Mouse (Mus musculus): Measurements from ENCODE around the gene Plekhm2.

Plekhm2 gene

DNA sequence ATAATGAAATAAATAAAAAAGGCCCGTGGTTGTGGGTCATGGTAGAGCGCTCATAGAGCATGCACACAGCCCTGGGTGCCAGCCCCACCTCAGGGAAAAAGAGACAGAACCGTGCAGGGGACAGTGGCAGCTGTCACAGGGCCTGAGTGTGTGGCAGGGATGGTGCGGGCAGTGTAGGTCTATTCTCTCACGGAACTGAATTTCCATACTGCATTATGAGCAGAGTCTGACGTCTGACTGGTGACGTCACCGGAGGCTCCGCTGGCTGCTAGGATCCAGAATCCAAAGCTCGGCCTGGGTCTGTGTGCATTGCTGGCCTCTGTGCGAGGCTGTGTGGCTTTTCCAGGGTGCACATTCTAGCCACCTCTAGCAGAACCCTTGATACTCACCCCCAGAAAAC lies 3.8 kb downstream of the Plekhm2 start:
- DNase-seq (ENCODE audit: low read depth, low spot score): no peak

DNA sequence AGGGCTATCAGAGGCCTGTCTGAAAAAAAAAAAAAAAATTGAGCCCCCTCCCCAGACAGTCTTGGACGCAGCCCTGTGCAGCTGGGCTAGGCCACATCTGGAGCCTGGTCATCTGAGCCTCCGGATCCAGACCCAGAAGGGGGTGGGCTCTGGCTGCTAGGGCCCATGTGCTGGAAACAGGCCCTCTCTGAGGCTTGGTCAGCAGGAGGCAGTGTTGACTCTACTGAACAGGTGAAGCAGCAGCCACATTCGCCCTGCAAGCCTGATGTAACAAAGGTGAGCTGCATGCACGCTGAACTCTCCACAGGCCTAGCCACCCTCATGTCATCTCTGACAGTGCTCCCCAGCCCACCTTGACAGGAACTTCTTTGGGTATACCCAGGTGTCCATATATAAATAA lies 5.0 kb downstream of the Plekhm2 start:
- DNase-seq (ENCODE audit: low read depth, low spot score): no peak

DNA sequence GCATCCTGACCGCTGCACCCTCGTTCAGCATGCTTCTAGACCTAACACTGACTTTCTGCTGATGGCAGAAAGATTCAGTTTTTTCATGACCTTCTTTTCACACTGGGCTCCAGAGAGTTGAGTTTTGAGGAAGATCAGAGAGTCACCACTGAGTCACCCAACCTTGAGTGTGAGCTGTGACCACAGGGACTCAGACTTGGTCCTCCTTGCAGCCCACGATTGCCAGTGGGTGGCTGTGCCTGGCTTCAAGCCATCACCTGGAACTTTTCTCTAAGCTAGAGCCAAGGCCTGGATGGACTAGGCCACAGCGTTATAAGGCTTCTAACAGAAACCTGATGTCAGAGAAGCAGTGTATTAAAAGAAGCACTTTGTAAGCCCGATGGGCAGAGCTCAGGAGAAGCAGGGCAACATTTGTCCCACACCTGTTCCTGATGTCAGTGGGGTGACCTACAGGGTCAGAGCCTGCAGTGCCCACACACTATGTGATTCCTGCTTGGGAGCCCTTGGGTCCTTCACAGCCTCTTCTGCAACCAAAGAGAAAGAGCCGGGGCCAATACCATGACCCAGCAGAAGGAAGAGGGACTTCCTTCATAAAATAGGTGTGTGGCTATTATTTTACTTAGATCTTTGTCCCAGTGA lies 5.7 kb downstream of the Plekhm2 start:
- DNase-seq (ENCODE audit: low read depth, low spot score): no peak

DNA sequence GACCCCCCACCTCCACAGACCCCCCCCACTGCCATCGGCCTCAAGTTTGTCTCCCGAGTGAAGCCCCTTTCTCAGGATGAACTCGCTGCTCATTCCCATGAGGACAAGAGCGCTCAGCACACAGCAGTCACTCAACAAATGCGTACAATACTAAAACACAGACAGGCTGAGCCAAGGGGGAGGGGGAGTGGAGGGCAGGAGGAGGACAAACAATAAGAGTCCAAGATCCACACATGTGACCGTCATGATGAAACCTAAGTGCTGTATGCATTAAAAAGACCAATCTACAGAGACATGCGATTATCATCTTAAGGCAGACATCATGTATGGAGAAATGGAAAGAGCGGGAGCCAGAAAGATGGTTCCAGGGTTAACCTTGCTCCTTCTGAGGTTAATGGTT lies 7.8 kb downstream of the Plekhm2 start:
- no peak for DNase-seq (ENCODE audit: low read depth, low spot score)

DNA sequence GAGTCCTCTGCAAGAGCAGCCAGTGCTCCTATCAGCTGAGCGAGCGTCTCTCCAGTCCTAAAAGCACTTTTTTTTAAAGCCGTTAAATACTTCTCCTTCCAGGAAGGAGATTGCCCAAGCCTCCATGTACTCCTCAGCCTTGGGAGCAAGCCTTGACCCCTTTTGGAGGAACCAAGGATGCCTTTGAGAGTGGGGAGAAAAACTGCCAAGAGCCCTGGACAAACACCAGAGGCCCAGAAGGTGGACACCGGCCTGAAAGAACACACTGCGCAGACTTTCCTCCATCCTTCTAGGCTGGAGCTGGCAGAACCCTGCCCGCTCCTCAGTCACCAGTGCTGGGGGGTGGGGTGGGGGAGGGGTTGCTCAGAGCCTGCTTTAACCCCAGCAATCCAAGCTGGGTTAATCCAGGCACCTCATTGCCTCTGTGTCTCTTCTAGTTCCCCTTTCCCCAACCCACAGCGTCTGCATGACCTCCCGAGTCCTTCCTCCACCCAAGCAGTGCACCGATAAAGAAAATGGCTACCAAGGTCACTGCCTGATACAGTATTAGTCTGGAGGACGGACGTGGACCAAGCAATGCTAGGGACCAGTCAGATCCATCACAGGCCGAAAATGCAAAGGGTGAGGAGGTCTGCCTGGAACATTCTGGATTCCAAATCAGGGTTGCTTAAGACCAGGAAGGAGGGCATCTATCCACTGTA lies 8.6 kb downstream of the Plekhm2 start:
- DNase-seq (ENCODE audit: low read depth, low spot score): no peak

DNA sequence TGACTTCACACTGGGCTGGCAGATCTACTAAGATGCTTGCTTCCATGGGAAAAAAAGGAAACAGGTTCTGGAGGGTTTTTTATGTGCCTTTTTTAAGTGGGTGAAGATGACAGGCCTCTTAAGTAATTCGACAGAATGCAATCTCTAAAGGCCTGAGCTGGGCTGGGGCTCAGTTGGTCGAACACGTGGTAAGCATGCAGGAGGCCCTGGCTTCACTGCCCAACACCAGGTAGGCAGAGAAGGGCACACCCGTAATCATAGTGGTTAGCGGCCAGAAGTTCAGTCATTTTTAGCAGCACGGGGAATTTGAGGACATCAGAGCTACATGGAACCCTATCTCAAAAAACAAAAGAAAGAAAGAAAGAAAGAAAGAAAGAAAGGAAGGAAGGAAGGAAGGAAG lies 10.2 kb downstream of the Plekhm2 start:
- DNase-seq (ENCODE audit: low read depth, low spot score): no peak

DNA sequence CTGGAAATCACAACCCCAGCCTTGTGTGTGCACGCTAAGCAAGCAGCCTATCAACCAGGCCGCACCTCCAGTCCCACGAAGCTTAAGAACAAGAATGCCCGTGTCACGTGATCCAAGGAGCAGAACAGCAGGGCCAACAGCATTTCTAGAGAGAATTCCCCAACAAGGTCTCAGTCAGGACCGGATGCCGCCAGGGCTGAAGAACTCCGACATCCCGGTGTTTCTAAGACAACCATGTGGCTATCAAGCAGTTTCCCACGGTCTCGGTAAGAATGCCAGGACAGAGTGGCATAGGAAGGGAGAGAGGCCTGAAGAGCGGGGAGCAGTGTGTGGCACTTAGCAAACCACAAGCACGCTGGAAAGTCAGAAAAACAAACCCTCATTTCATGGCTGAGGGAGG lies 10.9 kb downstream of the Plekhm2 start:
- no peak for DNase-seq (ENCODE audit: low read depth, low spot score)

DNA sequence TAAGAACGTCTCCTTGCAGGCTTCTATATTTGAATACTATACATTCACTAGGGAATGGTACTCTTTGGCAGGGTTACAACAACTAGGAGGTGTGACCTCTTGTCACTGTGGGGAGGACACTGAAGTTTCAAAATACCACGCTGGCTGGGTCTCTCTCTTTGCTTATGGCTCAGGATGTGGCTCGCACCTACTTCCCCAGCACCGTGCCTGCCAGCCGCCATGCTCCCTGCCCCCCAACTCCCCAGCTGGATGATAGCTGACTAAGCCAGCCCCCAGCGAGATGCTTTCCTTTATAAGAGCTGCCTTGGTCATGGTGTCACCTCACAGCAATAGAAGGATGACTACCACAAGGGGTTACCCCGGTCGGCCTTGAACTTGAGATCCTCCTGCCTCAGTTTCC lies 11.7 kb downstream of the Plekhm2 start:
- DNase-seq (ENCODE audit: low read depth, low spot score): no peak

DNA sequence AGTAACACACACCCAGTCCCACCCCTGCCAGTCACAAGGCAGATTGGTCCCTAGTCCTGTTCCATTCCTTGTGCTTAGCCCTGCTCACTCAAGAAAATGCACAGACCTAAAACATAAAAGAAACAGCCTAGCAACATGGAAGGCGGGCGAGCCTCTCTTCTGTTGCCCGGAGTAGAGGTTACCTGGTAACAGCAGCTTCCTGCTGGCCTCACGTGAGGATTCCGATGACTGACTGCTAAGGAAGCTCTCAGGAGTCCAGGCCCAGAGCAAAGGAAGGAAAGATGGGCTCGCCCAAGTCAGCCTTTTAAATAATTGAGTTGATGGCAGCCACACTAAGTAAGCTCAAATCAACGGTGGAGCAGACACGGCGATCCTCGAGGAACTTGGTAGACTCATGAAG lies 12.8 kb downstream of the Plekhm2 start:
- no peak for DNase-seq (ENCODE audit: low read depth, low spot score)

DNA sequence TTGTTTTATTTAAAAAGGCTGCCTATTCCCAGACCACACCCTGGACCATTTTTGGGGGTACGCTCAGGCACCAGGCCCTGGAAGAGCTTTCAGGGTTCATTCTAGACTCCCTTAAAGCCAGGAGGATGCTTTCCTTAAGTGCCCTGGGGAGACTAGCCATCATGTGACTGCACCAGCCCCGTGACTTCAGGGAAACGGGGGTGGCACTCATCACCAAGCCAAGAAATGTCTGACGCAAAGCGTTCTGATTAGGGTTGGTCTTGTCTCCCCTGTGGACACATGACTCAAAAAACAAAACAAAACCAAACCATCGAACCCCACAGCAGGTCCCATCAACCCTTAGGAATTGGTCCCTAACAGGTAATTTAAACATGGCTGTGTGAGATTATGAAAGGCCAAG lies 13.4 kb downstream of the Plekhm2 start:
- DNase-seq (ENCODE audit: low read depth, low spot score): no peak

DNA sequence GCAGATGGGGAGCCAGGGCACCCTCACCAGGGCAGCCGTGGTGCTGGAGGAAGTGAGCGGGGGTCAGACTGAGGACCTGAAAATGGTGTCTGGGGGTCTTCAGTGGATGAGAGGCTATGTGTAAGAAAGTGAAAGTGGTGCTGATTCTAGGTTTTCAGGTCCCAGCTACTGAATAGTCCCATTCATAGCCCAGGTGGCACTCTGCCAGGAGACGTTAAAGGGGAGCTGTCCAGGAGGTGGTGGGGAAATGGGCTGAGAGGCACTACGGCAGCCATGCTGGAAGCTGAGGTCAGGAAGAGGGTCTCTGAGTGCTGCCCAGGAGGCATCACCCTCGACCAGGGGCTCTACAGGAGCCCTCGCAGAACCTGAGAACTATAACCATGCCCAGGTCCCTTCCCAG lies 15.5 kb downstream of the Plekhm2 start:
- DNase-seq (ENCODE audit: low read depth, low spot score): no peak

DNA sequence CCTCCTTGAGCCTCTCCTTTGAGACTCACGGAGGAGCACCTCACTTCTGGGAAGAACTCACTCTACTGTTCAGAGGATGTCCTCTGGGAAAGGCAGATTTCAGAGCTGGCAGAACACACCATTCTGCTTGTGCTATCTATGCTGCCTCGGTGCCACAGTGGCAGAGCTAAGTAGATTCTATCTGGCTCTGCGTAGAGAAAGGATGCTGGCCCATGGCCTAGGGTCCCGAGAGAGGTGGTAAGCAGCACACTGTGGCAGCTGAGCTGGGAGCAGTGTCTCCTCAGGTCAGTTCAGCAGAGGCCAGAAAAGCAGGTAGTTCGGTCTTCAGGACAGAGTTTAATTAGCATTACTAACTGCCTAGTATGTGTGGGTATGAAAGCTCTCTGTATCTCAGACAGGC lies 16.4 kb downstream of the Plekhm2 start:
- no peak for DNase-seq (ENCODE audit: low read depth, low spot score)

DNA sequence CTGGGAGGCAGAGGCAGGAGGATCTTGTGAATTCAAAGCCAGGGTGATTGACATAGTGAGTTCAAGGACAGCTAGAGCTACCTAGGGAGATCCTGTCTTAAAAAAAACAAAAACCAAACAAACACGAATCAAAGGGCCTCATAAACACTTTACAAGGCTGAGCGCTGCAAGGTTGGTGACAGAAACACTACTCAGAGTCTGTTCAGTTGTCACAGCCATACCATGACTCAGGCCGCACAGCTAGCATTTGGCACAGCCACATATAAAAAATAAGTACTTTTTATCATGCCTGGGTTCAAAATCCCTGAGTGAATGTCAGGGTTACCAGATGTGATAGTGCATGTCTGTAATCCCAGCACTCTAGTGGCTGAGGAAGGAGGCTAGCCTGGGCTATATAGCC lies 17.5 kb downstream of the Plekhm2 start:
- no peak for DNase-seq (ENCODE audit: low read depth, low spot score)

DNA sequence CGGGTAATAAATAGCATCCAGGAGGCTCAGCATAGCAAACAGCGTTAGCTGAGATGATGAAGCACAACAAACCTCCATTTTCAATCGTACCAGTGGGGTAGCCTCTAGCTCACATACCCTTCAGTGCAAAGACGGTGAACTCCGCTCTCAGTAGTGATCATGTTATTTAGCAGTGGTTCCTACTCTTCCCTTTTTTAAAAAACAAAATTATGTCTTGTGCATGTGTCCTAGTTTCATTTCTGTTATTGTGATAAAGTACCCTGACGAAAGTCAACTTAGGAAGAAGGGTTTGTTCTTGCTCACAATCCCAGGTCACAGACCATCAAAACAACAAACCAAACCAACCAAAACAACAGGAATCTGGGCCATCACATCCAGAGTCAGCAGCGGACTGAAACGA lies 18.7 kb downstream of the Plekhm2 start:
- DNase-seq (ENCODE audit: low read depth, low spot score): no peak

DNA sequence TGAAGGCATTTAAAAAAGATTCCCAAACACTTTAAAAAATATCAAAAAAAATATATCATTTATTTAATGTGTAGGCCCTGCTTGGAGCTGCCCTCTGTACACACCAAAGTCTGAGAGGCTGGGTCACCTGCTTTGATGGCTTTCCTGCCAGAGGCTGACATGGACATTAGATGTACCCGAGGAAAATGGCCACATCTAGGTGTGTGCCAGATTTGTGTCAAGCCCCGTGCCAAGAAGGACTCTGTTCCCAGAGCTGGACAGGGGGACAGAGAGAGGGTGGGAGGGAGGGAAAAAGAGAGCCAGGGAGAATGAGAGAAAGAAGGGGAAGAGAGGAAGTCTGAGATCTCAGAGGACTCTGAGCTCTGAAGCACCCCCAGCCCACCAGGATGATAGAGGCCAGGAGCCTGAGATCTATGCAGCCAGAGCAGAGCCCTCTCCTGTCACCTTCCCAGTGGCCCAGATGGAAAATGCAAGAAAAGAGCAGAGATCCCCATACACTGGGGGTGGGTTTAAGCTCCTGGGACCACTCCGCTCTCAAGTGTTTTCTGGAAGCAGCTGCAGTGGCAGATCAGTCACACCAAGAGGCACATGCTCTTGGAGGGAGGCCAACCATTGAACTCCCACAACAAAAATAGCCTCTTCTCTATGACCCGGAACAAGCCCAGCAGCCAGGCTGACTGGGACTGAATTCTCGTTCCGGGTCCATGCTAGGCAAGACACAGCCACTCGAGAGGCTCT lies 21.4 kb downstream of the Plekhm2 start:
- DNase-seq (ENCODE audit: low read depth, low spot score): no peak

DNA sequence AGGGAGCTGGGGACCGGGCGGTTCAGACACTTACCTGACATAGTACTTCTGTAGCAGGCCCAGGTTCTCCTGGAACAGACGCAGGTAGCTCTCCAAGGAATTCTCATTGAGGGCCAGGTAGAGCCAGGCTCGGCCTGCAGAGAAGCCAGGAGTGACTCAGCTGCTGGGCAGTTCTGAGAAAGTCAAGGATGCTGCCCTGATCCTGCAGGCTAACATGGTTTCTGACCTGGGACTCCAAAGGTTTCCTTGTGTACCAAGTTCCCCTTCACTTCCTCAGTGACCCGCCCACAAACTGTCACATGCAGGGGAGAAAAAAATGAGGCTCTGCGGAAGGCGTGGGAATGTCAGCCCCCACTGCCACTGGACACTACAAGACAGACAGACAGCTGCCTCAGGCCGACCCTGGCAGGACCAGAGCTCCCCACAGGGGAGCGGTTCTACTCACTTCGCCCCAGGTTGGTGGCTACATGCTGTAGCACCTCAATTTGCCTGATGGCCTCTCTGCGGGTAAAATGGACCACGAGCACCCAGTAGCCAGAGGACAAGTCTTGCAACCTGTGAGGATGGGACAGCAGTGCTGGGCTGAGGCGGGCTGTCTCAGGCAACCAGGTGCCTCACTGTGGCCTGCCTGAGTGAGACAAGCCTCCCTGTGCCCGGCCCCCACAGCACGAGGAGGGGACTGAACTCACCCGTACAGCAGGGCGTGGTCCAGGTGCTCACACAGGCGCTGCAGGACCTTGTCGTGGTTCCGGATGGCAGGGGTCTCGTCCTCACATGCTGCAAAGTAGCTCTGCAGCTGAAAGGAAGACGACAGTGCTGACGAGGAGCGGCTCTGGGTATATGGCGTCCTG lies 22.5 kb downstream of the Plekhm2 start:
- DNase-seq (ENCODE audit: low read depth, low spot score): no peak

DNA sequence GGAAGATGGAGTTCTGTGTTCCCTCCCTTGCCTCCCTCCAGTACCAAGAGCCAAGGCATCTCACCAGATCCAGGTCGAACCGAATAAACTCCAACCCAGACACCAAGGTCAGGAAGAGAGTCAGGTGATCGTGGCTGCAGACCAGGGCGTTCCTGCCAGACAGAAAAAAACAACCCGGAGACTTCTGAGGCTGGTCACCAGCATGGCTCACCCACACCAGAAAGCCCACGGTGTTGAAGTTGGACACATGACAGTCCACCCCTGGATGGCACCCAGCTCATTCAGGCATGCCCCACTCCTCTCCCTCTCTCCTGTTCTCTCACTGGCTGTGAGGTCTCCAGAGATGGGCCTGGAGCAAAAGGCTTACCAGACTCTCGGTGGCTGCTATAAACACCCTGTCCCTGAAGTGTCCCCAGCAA lies 23.3 kb downstream of the Plekhm2 start:
- no peak for DNase-seq (ENCODE audit: low read depth, low spot score)

DNA sequence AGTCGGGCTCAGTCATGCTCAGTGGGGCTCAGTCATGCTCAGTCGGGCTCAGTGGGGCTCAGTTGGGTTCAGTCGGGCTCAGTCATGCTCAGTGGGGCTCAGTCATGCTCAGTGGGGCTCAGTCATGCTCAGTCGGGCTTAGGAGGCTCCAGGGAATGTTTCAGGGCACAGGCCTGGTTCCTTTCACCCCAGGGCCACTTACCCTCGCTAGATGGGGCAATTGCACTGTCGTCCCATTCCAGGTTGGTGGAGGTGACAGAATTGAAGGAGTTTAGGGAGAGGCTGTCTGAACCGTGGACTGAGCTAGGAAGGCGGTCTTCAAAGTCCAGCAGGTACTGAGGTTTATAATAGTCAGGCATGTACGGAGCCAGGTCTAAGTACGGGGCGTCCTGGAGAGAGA lies 25.2 kb downstream of the Plekhm2 start:
- DNase-seq (ENCODE audit: low read depth, low spot score): no peak

DNA sequence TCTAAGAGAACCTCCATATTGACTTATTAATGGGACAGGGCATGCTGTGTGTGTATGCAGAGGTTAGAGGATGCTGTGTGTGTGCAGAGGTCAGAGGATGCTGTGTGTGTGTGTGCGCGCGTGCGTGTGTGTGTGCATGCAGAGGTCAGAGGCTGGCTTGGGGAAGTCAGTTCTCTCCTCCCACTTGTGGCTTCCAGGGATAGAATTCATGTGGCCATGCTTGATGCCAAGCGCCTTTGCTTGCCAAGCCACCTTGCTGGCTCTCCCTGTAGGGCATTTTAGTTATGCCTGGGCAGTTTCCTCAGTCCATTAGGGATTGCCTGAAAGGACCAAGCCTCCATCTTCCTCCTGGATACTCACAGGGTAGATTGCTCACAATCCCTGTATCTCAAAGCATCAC lies 28.0 kb downstream of the Plekhm2 start:
- no peak for DNase-seq (ENCODE audit: low read depth, low spot score)

DNA sequence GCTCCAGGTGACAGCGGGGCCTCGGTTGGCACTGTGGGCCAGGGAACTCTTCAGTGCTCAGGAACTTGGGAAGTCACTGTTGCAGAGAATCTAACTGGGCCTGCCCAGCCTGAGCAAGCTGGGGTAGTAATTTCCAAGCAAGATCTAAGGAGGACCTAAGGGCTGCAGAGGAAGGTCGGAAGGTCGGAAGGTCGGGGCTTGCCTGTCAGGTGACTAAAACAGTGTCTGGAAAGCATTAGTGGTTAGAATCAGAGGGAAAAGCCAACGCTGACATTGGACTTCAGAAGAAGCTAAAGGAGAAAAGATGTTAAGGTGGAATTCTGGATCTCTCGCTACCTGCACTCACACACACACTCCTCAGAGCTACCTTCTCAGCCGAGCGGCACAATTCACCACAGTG lies 28.7 kb downstream of the Plekhm2 start:
- no peak for DNase-seq (ENCODE audit: low read depth, low spot score)

DNA sequence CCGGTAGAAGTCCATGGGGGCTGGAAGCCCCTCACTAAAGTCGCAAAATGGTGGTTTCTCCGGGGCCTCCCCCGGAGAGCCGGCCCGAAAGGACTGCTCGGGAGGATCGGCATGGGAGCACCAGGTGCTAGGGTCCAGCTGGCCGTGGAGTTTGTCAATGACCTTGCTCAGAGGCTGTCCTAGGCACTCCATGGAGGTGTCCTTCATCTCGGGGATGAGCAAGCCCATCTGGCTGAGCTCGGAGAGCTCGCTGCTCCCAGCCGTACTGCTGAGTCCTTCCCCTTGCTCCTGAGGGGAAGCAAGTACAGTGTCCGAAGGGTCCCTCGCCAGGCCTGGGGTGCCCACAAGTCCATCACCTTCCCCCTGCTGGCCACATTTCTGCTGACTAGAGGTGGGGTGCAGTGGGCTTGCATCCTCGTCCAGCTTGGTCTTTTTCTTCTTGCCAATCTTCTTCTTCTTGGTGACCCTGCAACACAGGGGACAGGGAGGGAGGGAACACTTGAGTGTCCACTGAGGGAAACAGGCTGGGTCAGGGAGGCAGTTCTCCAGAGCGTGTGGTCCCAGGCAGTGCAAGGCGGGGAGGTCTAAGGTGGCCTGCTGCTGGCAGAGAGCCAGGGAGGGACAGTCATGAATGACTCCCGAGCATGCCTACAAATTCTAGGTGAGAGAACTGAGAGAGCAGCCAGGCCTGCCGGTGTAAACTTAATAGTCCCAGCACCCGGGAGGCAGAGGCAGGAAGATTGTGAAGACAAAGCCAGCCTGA lies 32.4 kb downstream of the Plekhm2 start:
- no peak for DNase-seq (ENCODE audit: low read depth, low spot score)
